Mouse (Mus musculus) ES-E14 (cell line): ENCODE data around the gene Clmn. TPM values are rescaled to one million over a fixed set of nuclear protein-coding genes. Genes with fewer than 3 reads are reported as not detected.

Experiments used
- DNase-seq: peaks from one replicate; pipeline ENCODE4 v3.0.0-alpha.2; 2013; ENCODE audit warnings: low read depth, low spot score
- H3K27ac ChIP-seq: 2 replicates; pipeline ENCODE4 v1.5.1; 2012; ENCODE audit warnings: low read depth, mild to moderate bottlenecking, low read length, moderate library complexity, mixed read lengths; ENCODE audit not compliant: poor library complexity, insufficient read depth, severe bottlenecking
- H3K36me3 ChIP-seq: 2 replicates; pipeline ENCODE4 v1.6.1; 2012; ENCODE audit warnings: mild to moderate bottlenecking, low read length, moderate library complexity, mixed read lengths; ENCODE audit not compliant: control insufficient read depth, poor library complexity, insufficient read depth, severe bottlenecking
- H3K4me1 ChIP-seq, 2 experiments: fragments of 150-350 bp in 1 of 2; sonication (generic) in 1 of 2; 2 replicates each; pipeline ENCODE4 v1.6.1; 2012; ENCODE audit warnings: low read length in 2 of 2, mild to moderate bottlenecking in 1 of 2, mixed read lengths in 1 of 2; ENCODE audit not compliant: control insufficient read depth in 2 of 2, insufficient read depth in 2 of 2, poor library complexity in 1 of 2
- H3K4me3 ChIP-seq, 2 experiments: fragments of 150-350 bp in 1 of 2; sonication (generic) in 1 of 2; 2 replicates each; pipeline ENCODE4 v1.5.1; 2012; ENCODE audit warnings: low read length in 2 of 2, low read depth in 1 of 2, mild to moderate bottlenecking in 1 of 2, mixed read lengths in 1 of 2; ENCODE audit not compliant: insufficient read depth in 1 of 2, poor library complexity in 1 of 2, severe bottlenecking in 1 of 2
- H3K9ac ChIP-seq: 2 replicates; pipeline ENCODE4 v1.6.1; 2012; ENCODE audit warnings: low read depth, mild to moderate bottlenecking, low read length, mixed read lengths; ENCODE audit not compliant: poor library complexity, insufficient read depth, severe bottlenecking
- H3K9me3 ChIP-seq: fragments of 150-350 bp; sonication (generic); 2 replicates; pipeline ENCODE4 v1.6.1; 2012; ENCODE audit warnings: low read depth, mild to moderate bottlenecking, low read length; ENCODE audit not compliant: control insufficient read depth, insufficient read depth
- CHD2 ChIP-seq: IDR thresholded peaks from 2 replicates; pipeline ENCODE4 v1.6.1; 2014; ENCODE audit warnings: mild to moderate bottlenecking, low read depth, low read length, inconsistent platforms
- HCFC1 ChIP-seq: IDR thresholded peaks from 2 replicates; pipeline ENCODE4 v1.6.1; 2012; ENCODE audit warnings: low read length, inconsistent platforms, borderline replicate concordance; ENCODE audit not compliant: insufficient read depth
- MAFK ChIP-seq: IDR thresholded peaks from 2 replicates; pipeline ENCODE4 v1.6.1; 2014; ENCODE audit warnings: mild to moderate bottlenecking, low read depth, low read length, inconsistent platforms; ENCODE audit not compliant: insufficient read depth
- ZC3H11A ChIP-seq: IDR thresholded peaks from 2 replicates; pipeline ENCODE4 v1.6.1; 2012; ENCODE audit warnings: low read depth, mild to moderate bottlenecking, inconsistent platforms, low read length, borderline replicate concordance
- ZNF384 ChIP-seq: IDR thresholded peaks from 2 replicates; pipeline ENCODE4 v1.6.1; 2012; ENCODE audit warnings: low read depth, low read length, inconsistent platforms
- in situ Hi-C, 2 experiments: fragments of 600-800 bp; cut with MboI; formaldehyde crosslinking; loops; one replicate each; pipeline ENCODE4 v1.15.1; 2025; ENCODE audit warnings: low sequenced_read_pairs in 2 of 2, inconsistent platforms in 1 of 2; ENCODE audit not compliant: unreplicated experiment in 2 of 2
- total RNA-seq: library from RNA; depleted of rRNA; stranded (reverse); fragments of 300-350 nt; gene quantifications from 2 replicates; pipeline ENCODE4 v1.2.3, GENCODE M21; 2012

The Clmn gene
- total RNA-seq, 1 experiment: 3.1 TPM

- Histone ChIP-seq H3K36me3 (no peaks in the 10 kb centered on the region), H3K27ac (no peak overlapping the region), H3K4me1 (peaks cover 0 to 21% of the 10 kb centered on the region in 2 experiments; a peak in 1 of 4 replicates), H3K9me3 (no peaks in the 10 kb centered on the region), H3K4me3 (no peak overlapping the region), H3K9ac (no peak overlapping the region)
- TF ChIP-seq ZC3H11A (no peak), HCFC1 (no peak), CHD2 (no peak), ZNF384 (no peak), MAFK (no peak)
- in situ Hi-C loops: no loop called here
- no peak for DNase-seq
These were observed 14.7 kb upstream of the Clmn start for GRCm38 (mm10) chr12:104879577-104879989.

DNA sequence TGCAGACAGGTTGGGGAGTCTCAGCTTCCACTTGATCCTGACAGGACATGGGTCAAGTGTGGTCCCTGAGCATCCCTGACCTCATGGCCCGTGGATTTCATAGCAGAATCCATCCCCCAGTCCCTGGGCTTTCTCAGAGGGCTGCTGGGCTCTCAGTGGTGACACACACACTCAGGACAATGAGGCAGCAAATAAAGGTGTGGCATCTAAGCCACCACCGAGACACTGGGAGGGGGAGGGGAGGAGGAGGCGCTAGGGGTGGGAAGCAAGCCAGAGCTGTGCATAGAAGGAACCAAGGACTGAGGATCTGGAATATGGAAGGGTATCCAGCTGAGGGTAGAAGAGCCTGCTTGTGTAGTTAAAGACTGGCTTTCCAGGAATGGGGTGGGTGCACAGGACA, 11.2 kb upstream of the Clmn start:
- H3K36me3 ChIP-seq: no peaks in the 10 kb centered on the region
- H3K4me1 ChIP-seq: peaks cover 0 to 13% of the 10 kb centered on the region in 2 experiments; a peak in 1 of 4 replicates
- TF ChIP-seq ZC3H11A (no peak), CHD2 (no peak), HCFC1 (no peak), MAFK (no peak), ZNF384 (no peak)
- H3K9ac ChIP-seq: no peak overlapping the region
- H3K4me3 ChIP-seq: no peak overlapping the region
- no peak for DNase-seq
- H3K9me3 ChIP-seq: no peaks in the 10 kb centered on the region
- H3K27ac ChIP-seq: no peak overlapping the region
- in situ Hi-C loops: no loop called here

DNA sequence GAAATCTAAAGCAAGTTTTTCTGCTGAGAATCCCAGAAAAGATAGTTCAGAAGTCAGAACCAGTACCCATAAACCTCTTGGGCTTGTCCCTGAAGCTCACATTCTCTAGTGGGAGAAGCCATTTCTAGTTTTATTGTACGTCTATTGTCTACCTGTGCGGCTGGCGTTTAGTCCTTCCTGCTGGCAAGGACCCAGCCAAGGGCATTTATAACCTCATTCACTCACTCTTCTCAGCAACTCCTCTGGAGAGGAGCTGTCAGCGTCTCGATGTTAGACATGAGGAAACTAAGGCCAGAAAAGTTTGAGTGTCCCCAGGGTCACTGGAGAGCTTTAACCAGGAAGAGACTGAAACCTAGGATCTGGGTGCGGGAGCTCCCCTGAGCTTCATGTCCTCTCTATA, 7.1 kb upstream of the Clmn start:
- in situ Hi-C loops: no loop called here
- no peaks in the 10 kb centered on the region for H3K9me3 ChIP-seq
- H3K4me3 ChIP-seq: no peak overlapping the region
- no peak overlapping the region for H3K9ac ChIP-seq
- no peaks in the 10 kb centered on the region; a peak in 1 of 4 replicates for H3K4me1 ChIP-seq
- no peak for TF ChIP-seq ZNF384
- no peak for TF ChIP-seq ZC3H11A
- TF ChIP-seq CHD2: no peak
- no peak for TF ChIP-seq MAFK
- no peak for TF ChIP-seq HCFC1
- H3K36me3 ChIP-seq: no peaks in the 10 kb centered on the region
- no peak for DNase-seq
- no peak overlapping the region for H3K27ac ChIP-seq

DNA sequence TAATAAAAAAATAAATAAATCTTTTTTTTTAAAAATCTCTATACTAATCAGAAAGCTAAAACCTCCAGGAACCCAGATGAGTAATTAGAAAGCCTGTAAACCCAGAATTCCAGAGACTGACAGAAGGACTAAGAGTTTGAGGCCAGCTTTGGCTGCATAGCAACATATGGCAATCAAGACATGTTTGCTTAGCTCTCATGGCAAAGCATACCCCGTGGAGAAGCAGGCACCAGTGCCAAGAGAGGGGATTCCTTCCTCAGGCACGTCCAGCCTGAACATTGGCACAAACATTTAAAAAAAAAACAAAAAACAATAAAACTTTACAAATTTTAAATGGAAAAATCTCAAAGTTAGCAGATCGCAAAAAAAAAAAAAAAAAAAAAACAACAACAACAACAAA, 4.9 kb upstream of the Clmn start:
- no peak overlapping the region for H3K27ac ChIP-seq
- DNase-seq: no peak
- no peak overlapping the region for H3K4me3 ChIP-seq
- no peaks in the 10 kb centered on the region for H3K36me3 ChIP-seq
- no peak overlapping the region for H3K9ac ChIP-seq
- no peak for TF ChIP-seq ZNF384
- TF ChIP-seq CHD2: no peak
- no peak for TF ChIP-seq MAFK
- TF ChIP-seq ZC3H11A: no peak
- TF ChIP-seq HCFC1: no peak
- in situ Hi-C loops: no loop called here
- H3K4me1 ChIP-seq: no peaks in the 10 kb centered on the region; a peak in 1 of 4 replicates
- no peaks in the 10 kb centered on the region for H3K9me3 ChIP-seq

DNA sequence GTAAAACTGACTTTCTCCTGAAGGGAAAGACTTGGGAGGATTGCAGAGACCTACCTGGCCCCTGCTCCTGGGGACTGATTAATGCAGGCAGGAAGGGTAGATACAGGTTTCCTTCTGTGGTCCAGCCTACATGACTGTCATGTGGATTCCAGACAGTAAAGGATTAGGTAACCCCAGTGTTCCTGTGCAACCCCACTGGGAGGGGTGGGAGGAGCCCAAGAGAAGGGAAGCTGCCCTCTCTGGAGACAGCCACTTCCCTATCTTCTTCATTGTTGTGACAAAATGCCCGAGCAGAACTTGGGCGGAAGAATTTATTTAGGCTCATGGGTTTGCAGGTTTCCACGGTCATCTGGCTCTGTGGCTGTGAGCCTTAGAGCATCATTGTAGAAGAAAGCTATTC, 3.6 kb upstream of the Clmn start:
- Histone ChIP-seq H3K27ac (no peak overlapping the region), H3K9ac (no peak overlapping the region), H3K36me3 (no peaks in the 10 kb centered on the region), H3K4me3 (no peak overlapping the region), H3K4me1 (peaks cover 0 to 4% of the 10 kb centered on the region in 2 experiments; a peak in 1 of 4 replicates), H3K9me3 (no peaks in the 10 kb centered on the region)
- TF ChIP-seq HCFC1 (no peak), ZC3H11A (no peak), MAFK (no peak), ZNF384 (no peak), CHD2 (no peak)
- in situ Hi-C loops: no loop called here
- no peak for DNase-seq
